Mouse (Mus musculus): ENCODE results near the gene Paox.

DNA sequence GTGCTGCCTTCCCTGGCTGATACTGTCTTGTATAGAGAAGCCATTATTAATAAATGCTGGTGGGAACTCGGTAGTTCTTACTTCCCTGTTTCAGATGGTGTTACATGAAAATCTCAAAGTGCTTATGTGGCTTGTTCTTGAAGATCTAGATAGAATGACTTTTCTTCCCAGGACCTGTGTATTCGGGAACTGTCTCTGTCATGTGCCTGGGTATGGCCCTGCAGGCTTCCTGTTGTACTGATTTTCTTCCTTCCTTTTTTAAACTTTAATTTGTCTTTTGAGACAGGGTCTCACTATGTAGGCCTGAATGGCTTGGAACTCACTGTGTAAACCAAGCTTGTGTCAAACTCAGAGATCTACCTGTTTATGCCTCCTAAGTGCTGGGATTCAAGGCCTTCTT, 12.3 kb downstream of the Paox start:
- TF ChIP-seq POLR2A (IDR thresholded peaks at IDR 0.05; ENCODE audit: borderline replicate concordance, extremely low read depth, insufficient read depth, insufficient read length, poor library complexity, severe bottlenecking), result no peak
- no peak for TF ChIP-seq CTCF (IDR thresholded peaks at IDR 0.05; ENCODE audit: borderline replicate concordance, extremely low read depth, insufficient read depth, insufficient read length)

Measured in brain, embryonic 14.5 days (tissue).